Mouse (Mus musculus): Measurements from ENCODE around the gene Ncam2.

- TF ChIP-seq CTCF (conservative IDR thresholded peaks at IDR 0.05; ENCODE audit: low read length), result no peak
- TF ChIP-seq NANOG (IDR thresholded peaks at IDR 0.05; ENCODE audit: borderline replicate concordance, low read length), result no peak
- TF ChIP-seq POU5F1 (IDR thresholded peaks at IDR 0.05; ENCODE audit: borderline replicate concordance, low read length), result no peak
Observed at GRCm38 (mm10) chr16:81472925-81473324, 272.4 kb downstream of the Ncam2 start.

Data from E14TG2a.4 (cell line).